Mouse (Mus musculus): Measurements from ENCODE around the gene Nthl1. TPM values are rescaled to one million over a fixed set of nuclear protein-coding genes. Genes with fewer than 3 reads are reported as not detected.
A peak's percentile ranks its signal among the peaks of the same experiment; 100 is the strongest.

The Nthl1 gene
- total RNA-seq, 1 experiment = 39.4 TPM

DNA sequence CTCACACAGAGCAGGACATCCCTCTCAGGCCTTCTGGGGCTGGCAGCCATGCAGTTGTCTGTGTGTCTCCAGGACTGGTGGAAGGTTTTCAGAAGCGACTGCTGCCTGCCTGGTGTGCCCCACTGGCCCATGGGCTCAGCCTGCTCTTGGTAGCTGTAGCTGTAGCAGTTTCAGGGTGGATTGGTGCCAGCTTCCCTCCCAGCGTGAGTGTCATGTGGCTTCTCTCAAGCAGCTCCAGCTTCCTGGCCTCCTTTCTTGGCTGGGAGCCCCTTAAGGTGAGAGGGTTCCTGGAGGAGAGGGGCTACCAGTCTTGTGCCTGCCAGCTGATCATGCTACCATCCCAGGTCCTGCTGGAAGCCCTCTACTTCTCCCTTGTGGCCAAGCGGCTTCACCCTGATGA, 41.5 kb upstream of the Nthl1 start:
- peaks cover 40% of the 10 kb centered on the region; the same call in 1 of the 2 replicates for H3K36me3 ChIP-seq (ENCODE audit: control insufficient read depth, insufficient read depth, low read length, poor library complexity, severe bottlenecking)
- in situ Hi-C loops (cut with MboI; ENCODE audit: low sequenced_read_pairs in 2 of 2, unreplicated experiment in 2 of 2) = no loop called here
- no peak overlapping the region for H3K9ac ChIP-seq (ENCODE audit: insufficient read depth, low read depth, low read length, poor library complexity, severe bottlenecking)
- TF ChIP-seq ZC3H11A (IDR thresholded peaks at IDR 0.05; ENCODE audit: borderline replicate concordance, low read depth, low read length) = no peak
- TF ChIP-seq MAFK (IDR thresholded peaks at IDR 0.05; ENCODE audit: insufficient read depth, low read depth, low read length) = no peak
- no peak for TF ChIP-seq HCFC1 (IDR thresholded peaks at IDR 0.05; ENCODE audit: borderline replicate concordance, insufficient read depth, low read length)
- TF ChIP-seq ZNF384 (IDR thresholded peaks at IDR 0.05; ENCODE audit: low read depth, low read length) = no peak
- no peak for TF ChIP-seq CHD2 (IDR thresholded peaks at IDR 0.05; ENCODE audit: low read depth, low read length)
- H3K27ac ChIP-seq (ENCODE audit: insufficient read depth, low read depth, low read length, poor library complexity, severe bottlenecking) = no peak overlapping the region
- no peaks in the 10 kb centered on the region for H3K9me3 ChIP-seq (ENCODE audit: control insufficient read depth, insufficient read depth, low read depth, low read length)
- H3K4me1 ChIP-seq (ENCODE audit: control insufficient read depth in 2 of 2, insufficient read depth in 2 of 2, low read length in 2 of 2, poor library complexity in 1 of 2) = peaks cover 0 to 10% of the 10 kb centered on the region in 2 experiments; a peak in 2 of 4 replicates
- no peak overlapping the region for H3K4me3 ChIP-seq (ENCODE audit: insufficient read depth in 1 of 2, low read depth in 1 of 2, low read length in 2 of 2, poor library complexity in 1 of 2, severe bottlenecking in 1 of 2)
- no peak for DNase-seq (ENCODE audit: low read depth, low spot score)

DNA sequence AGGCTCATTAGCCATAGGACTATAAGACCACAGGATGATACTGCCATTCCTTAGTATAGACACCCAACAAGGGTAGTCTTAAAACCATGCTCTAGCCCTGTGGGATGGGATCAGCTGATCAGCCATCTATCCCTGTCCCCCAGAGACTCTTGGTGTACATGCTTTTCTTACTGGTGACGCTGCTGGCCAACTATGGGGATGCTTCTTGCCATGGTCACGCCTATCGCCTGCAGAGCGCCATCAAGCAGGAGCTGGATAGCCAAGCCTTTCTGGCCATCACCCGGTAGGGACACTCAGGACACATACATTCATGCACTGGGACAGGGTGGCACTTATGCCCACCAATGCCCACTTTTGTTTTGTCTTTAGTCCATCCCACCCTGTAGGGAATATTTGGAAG, 40.8 kb upstream of the Nthl1 start:
- peaks cover 43% of the 10 kb centered on the region for H3K36me3 ChIP-seq (ENCODE audit: control insufficient read depth, insufficient read depth, low read length, poor library complexity, severe bottlenecking)
- no peak overlapping the region for H3K27ac ChIP-seq (ENCODE audit: insufficient read depth, low read depth, low read length, poor library complexity, severe bottlenecking)
- TF ChIP-seq ZC3H11A (IDR thresholded peaks at IDR 0.05; ENCODE audit: borderline replicate concordance, low read depth, low read length) = no peak
- no peak for TF ChIP-seq ZNF384 (IDR thresholded peaks at IDR 0.05; ENCODE audit: low read depth, low read length)
- TF ChIP-seq HCFC1 (IDR thresholded peaks at IDR 0.05; ENCODE audit: borderline replicate concordance, insufficient read depth, low read length) = no peak
- no peak for TF ChIP-seq MAFK (IDR thresholded peaks at IDR 0.05; ENCODE audit: insufficient read depth, low read depth, low read length)
- no peak for TF ChIP-seq CHD2 (IDR thresholded peaks at IDR 0.05; ENCODE audit: low read depth, low read length)

DNA sequence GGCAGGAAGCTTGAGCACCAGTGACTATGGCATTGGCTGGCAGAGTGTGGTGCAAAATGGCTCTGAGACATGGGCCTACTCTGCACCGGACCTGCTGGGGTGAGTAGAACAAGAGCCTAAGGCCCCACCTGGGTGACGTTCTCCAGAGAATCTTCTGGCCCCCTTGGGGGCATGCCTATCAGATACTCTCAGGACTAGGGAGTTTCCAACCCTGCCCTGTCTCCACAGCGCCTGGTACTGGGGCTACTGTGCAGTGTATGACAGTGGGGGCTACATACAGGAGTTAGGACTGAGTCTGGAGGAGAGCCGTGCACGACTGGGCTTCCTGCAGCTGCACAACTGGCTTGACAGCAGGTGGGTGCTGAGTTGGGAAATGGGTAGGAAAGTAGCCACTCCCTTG, 39.2 kb upstream of the Nthl1 start:
- no peak for DNase-seq (ENCODE audit: low read depth, low spot score)
- no peak for TF ChIP-seq MAFK (IDR thresholded peaks at IDR 0.05; ENCODE audit: insufficient read depth, low read depth, low read length)
- no peak for TF ChIP-seq ZNF384 (IDR thresholded peaks at IDR 0.05; ENCODE audit: low read depth, low read length)
- TF ChIP-seq HCFC1 (IDR thresholded peaks at IDR 0.05; ENCODE audit: borderline replicate concordance, insufficient read depth, low read length) = no peak
- no peak for TF ChIP-seq ZC3H11A (IDR thresholded peaks at IDR 0.05; ENCODE audit: borderline replicate concordance, low read depth, low read length)
- TF ChIP-seq CHD2 (IDR thresholded peaks at IDR 0.05; ENCODE audit: low read depth, low read length) = no peak
- in situ Hi-C loops (cut with MboI; ENCODE audit: low sequenced_read_pairs in 2 of 2, unreplicated experiment in 2 of 2) = no loop called here
- H3K36me3 ChIP-seq (ENCODE audit: control insufficient read depth, insufficient read depth, low read length, poor library complexity, severe bottlenecking) = peaks cover 48% of the 10 kb centered on the region
- peaks cover 0 to 10% of the 10 kb centered on the region in 2 experiments; a peak in 2 of 4 replicates for H3K4me1 ChIP-seq (ENCODE audit: control insufficient read depth in 2 of 2, insufficient read depth in 2 of 2, low read length in 2 of 2, poor library complexity in 1 of 2)
- no peak overlapping the region for H3K27ac ChIP-seq (ENCODE audit: insufficient read depth, low read depth, low read length, poor library complexity, severe bottlenecking)
- no peaks in the 10 kb centered on the region for H3K9me3 ChIP-seq (ENCODE audit: control insufficient read depth, insufficient read depth, low read depth, low read length)
- no peak overlapping the region for H3K9ac ChIP-seq (ENCODE audit: insufficient read depth, low read depth, low read length, poor library complexity, severe bottlenecking)
- H3K4me3 ChIP-seq (ENCODE audit: insufficient read depth in 1 of 2, low read depth in 1 of 2, low read length in 2 of 2, poor library complexity in 1 of 2, severe bottlenecking in 1 of 2) = no peak overlapping the region

More for the DNA sequence above, 40.8 kb upstream of the Nthl1 start:
- in situ Hi-C loops (cut with MboI; ENCODE audit: low sequenced_read_pairs in 2 of 2, unreplicated experiment in 2 of 2) = no loop called here
- H3K9ac ChIP-seq (ENCODE audit: insufficient read depth, low read depth, low read length, poor library complexity, severe bottlenecking) = no peak overlapping the region
- no peak for DNase-seq (ENCODE audit: low read depth, low spot score)
- H3K9me3 ChIP-seq (ENCODE audit: control insufficient read depth, insufficient read depth, low read depth, low read length) = no peaks in the 10 kb centered on the region
- no peak overlapping the region for H3K4me3 ChIP-seq (ENCODE audit: insufficient read depth in 1 of 2, low read depth in 1 of 2, low read length in 2 of 2, poor library complexity in 1 of 2, severe bottlenecking in 1 of 2)
- peaks cover 0 to 10% of the 10 kb centered on the region in 2 experiments; a peak in 2 of 4 replicates for H3K4me1 ChIP-seq (ENCODE audit: control insufficient read depth in 2 of 2, insufficient read depth in 2 of 2, low read length in 2 of 2, poor library complexity in 1 of 2)

DNA sequence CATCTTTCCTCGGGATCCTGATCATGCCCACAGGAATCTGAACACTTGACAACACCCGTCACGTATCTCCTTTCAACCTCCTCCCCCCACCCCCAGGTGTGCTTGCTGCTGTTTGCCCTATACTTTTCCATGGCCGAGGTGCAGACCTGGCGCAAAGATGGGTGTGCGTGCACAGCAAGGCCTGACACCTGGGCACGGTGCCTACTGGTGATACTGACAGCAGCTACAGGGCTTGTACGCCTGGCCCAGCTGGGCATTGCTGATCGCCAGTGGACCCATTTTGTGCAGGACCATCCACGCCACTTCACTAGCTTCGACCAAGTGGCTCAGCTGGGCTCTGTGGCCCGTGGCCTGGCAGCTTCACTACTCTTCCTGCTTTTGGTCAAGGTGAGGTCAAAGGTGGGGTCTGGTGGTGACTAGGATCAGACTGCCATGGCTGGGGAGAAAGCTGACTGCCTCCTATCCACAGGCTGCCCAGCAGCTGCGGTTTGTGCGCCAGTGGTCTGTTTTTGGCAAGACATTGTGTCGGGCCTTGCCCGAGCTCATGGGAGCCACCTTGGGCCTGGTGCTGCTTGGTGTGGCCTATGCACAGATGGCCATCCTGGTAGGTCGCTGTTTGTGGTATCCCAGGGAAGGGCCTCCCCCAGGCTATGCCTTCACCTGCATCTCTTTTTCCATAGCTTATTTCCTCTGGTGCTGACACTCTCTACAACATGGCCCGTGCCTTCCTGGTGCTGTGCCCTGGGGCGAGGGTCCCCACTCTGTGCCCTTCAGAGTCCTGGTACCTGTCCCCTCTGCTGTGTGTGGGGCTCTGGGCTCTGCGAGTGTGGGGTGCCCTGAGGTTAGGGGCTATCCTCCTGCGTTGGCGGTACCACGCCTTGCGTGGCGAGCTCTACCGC, 38.2 kb upstream of the Nthl1 start:
- Histone ChIP-seq H3K4me3 (ENCODE audit: insufficient read depth in 1 of 2, low read depth in 1 of 2, low read length in 2 of 2, poor library complexity in 1 of 2, severe bottlenecking in 1 of 2) (no peak overlapping the region), H3K27ac (ENCODE audit: insufficient read depth, low read depth, low read length, poor library complexity, severe bottlenecking) (no peak overlapping the region), H3K4me1 (ENCODE audit: control insufficient read depth in 2 of 2, insufficient read depth in 2 of 2, low read length in 2 of 2, poor library complexity in 1 of 2) (peaks cover 0 to 10% of the 10 kb centered on the region in 2 experiments; a peak in 2 of 4 replicates), H3K9ac (ENCODE audit: insufficient read depth, low read depth, low read length, poor library complexity, severe bottlenecking) (0 out of 2 replicates have a peak overlapping the region, but pooled peaks have one; percentile 14), H3K36me3 (ENCODE audit: control insufficient read depth, insufficient read depth, low read length, poor library complexity, severe bottlenecking) (peaks cover 54% of the 10 kb centered on the region), H3K9me3 (ENCODE audit: control insufficient read depth, insufficient read depth, low read depth, low read length) (no peaks in the 10 kb centered on the region)
- DNase-seq (ENCODE audit: low read depth, low spot score) = no peak
- in situ Hi-C loops (cut with MboI; ENCODE audit: low sequenced_read_pairs in 2 of 2, unreplicated experiment in 2 of 2) = no loop called here
- TF ChIP-seq MAFK (IDR thresholded peaks at IDR 0.05; ENCODE audit: insufficient read depth, low read depth, low read length) (no peak), ZC3H11A (IDR thresholded peaks at IDR 0.05; ENCODE audit: borderline replicate concordance, low read depth, low read length) (no peak), HCFC1 (IDR thresholded peaks at IDR 0.05; ENCODE audit: borderline replicate concordance, insufficient read depth, low read length) (no peak), ZNF384 (IDR thresholded peaks at IDR 0.05; ENCODE audit: low read depth, low read length) (no peak), CHD2 (IDR thresholded peaks at IDR 0.05; ENCODE audit: low read depth, low read length) (no peak)

Data from ES-E14 (cell line).